Mouse (Mus musculus) spleen, embryonic (tissue): ENCODE measurements around the gene Slc23a2.

Source experiments
- CTCF ChIA-PET: fragments of 350-600 bp; sonication (Branson Sonifier 250); formaldehyde crosslinking; loops from one replicate; lab custom pipeline; 2022; lab: Charles Lee

Gene Slc23a2

GRCm38 (mm10) chr2:132135876-132136637 is 8.9 kb downstream of the Slc23a2 start:
- CTCF ChIA-PET = no interaction called here

- CTCF ChIA-PET = no interaction called here
Measured at GRCm38 (mm10) chr2:132134758-132135157, 10.2 kb downstream of the Slc23a2 start.

GRCm38 (mm10) chr2:132133436-132133835 is 11.5 kb downstream of the Slc23a2 start:
- CTCF ChIA-PET = interaction anchor here (0.6 kb wide), 1 partner anchor 17 kb away, joined by 5 read pairs; no protein-coding TSS in a partner anchor

GRCm38 (mm10) chr2:132131266-132131665 is 13.6 kb downstream of the Slc23a2 start:
- CTCF ChIA-PET = no interaction called here

GRCm38 (mm10) chr2:132129980-132130379 is 14.9 kb downstream of the Slc23a2 start:
- CTCF ChIA-PET = interaction anchor here (0.7 to 1.2 kb wide), 2 partner anchors 14 to 303 kb away, joined by 3 to 5 read pairs; no protein-coding TSS in a partner anchor

GRCm38 (mm10) chr2:132129247-132129646 is 15.7 kb downstream of the Slc23a2 start:
- CTCF ChIA-PET = interaction anchor here (1.2 kb wide), 1 partner anchor 15 kb away, joined by 5 read pairs; no protein-coding TSS in a partner anchor

- CTCF ChIA-PET = no interaction called here
Measured at GRCm38 (mm10) chr2:132127904-132128303, 17.0 kb downstream of the Slc23a2 start.

GRCm38 (mm10) chr2:132126292-132126691 is 18.6 kb downstream of the Slc23a2 start:
- CTCF ChIA-PET = interaction anchor here (1.0 kb wide), 1 partner anchor 164 kb away, joined by 3 read pairs; no protein-coding TSS in a partner anchor

GRCm38 (mm10) chr2:132123063-132123462 is 21.8 kb downstream of the Slc23a2 start:
- CTCF ChIA-PET = interaction anchor here (0.6 kb wide), 2 partner anchors 35 to 294 kb away, joined by 3 to 7 read pairs; no protein-coding TSS in a partner anchor

- CTCF ChIA-PET = no interaction called here
Measured at GRCm38 (mm10) chr2:132121050-132121449, 23.9 kb downstream of the Slc23a2 start.

GRCm38 (mm10) chr2:132118646-132119045 is 26.3 kb downstream of the Slc23a2 start:
- CTCF ChIA-PET = no interaction called here

- CTCF ChIA-PET = interaction anchor here (0.6 kb wide), 1 partner anchor 18 kb away, joined by 5 read pairs; no protein-coding TSS in a partner anchor
Measured at GRCm38 (mm10) chr2:132115936-132116335, 29.0 kb downstream of the Slc23a2 start.

- CTCF ChIA-PET = no interaction called here
Measured at GRCm38 (mm10) chr2:132115344-132115743, 29.6 kb downstream of the Slc23a2 start.

GRCm38 (mm10) chr2:132113962-132114759 is 30.7 kb downstream of the Slc23a2 start:
- CTCF ChIA-PET = interaction anchor here (0.7 kb wide), 1 partner anchor 729 kb away, joined by 3 read pairs; no protein-coding TSS in a partner anchor

- CTCF ChIA-PET = interaction anchor here (1.0 kb wide), 1 partner anchor 20 kb away, joined by 4 read pairs; no protein-coding TSS in a partner anchor
Measured at GRCm38 (mm10) chr2:132112319-132112718, 32.6 kb downstream of the Slc23a2 start.

GRCm38 (mm10) chr2:132111905-132112304 is 33.0 kb downstream of the Slc23a2 start:
- CTCF ChIA-PET = interaction anchor here (0.7 to 2.1 kb wide), 4 partner anchors 19 to 129 kb away, joined by 3 to 10 read pairs (median 4); no protein-coding TSS in a partner anchor

- CTCF ChIA-PET = interaction anchor here (0.7 to 2.1 kb wide), 4 partner anchors 21 to 129 kb away, joined by 3 to 10 read pairs (median 3); no protein-coding TSS in a partner anchor
Measured at GRCm38 (mm10) chr2:132111266-132111665, 33.6 kb downstream of the Slc23a2 start.

GRCm38 (mm10) chr2:132110702-132111101 is 34.2 kb downstream of the Slc23a2 start:
- CTCF ChIA-PET = interaction anchor here (0.6 to 2.1 kb wide), 4 partner anchors 15 to 128 kb away, joined by 3 to 10 read pairs (median 4); no protein-coding TSS in a partner anchor

- CTCF ChIA-PET = no interaction called here
Measured at GRCm38 (mm10) chr2:132108988-132109387, 35.9 kb downstream of the Slc23a2 start.

GRCm38 (mm10) chr2:132107611-132108010 is 37.3 kb downstream of the Slc23a2 start:
- CTCF ChIA-PET = no interaction called here

GRCm38 (mm10) chr2:132106069-132106468 is 38.8 kb downstream of the Slc23a2 start:
- CTCF ChIA-PET = no interaction called here
